Mouse (Mus musculus) heart, postnatal 4 days (tissue): ENCODE results near the gene Map4k3. TPM values are rescaled to one million over a fixed set of nuclear protein-coding genes. Genes with fewer than 3 reads are reported as not detected.
A peak's percentile ranks its signal among the peaks of the same experiment; 100 is the strongest.

Experiments used
- DNase-seq: peaks from one replicate; pipeline ENCODE4 v3.0.0; 2021
- total RNA-seq, 2 experiments: library from RNA; stranded (reverse); gene quantifications; 2 replicates each; pipeline ENCODE4 v1.2.3; 2021

The Map4k3 gene
- total RNA-seq, 2 experiments from 2014 or later, result 49.6 to 51.9 TPM

DNA sequence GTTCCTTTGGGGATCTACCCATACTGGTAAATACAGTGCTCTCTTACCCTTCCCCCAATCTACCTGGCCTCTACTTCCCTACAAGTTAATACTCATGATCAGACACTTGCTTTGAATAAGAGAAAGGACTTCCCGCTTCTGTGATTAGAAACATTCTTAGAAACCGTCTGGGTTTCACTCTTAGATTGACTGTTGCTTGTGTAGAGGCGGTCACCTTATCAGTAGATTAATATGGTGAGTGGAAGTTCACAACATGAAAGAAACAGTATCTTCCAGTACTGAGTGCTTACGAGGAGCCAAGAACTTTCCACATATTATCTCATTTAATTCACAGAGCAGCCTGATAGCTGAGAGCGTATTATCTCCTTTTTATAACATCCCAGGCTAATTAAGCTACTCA lies 1.5 kb upstream of the Map4k3 start:
- no peak for DNase-seq

DNA sequence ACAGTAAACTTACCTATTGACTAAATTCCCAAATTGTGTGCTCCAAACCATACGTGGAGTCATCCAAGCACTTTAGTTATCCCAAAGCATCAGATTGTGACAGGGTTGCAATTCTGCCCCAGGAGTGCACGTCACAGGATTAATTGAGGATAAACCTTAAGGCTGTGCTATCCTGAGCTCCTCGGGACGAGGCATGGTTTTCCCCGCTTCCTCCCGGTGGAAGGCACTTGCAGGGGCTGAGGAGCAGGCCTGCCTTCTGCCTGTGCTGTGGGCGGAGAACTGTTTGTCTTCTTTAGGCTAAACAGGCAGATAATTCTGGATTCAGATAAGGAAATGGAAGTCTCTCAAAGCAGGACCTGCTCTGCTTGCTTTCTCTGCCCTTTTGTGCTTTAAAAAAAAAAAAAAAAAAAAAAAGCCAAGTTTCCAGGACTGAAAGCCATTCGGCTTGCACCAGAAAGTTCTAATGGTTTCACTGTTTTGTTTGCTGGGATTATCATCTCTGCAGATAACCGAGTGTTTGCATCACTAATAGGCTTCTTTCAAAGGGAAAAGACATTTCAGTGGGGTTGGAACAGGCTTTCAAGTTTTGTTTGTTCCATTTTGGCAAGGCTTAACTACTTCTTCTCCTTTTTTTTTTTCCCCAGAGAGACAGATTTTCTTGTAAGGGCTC lies 930 bp upstream of the Map4k3 start:
- no peak for DNase-seq

DNA sequence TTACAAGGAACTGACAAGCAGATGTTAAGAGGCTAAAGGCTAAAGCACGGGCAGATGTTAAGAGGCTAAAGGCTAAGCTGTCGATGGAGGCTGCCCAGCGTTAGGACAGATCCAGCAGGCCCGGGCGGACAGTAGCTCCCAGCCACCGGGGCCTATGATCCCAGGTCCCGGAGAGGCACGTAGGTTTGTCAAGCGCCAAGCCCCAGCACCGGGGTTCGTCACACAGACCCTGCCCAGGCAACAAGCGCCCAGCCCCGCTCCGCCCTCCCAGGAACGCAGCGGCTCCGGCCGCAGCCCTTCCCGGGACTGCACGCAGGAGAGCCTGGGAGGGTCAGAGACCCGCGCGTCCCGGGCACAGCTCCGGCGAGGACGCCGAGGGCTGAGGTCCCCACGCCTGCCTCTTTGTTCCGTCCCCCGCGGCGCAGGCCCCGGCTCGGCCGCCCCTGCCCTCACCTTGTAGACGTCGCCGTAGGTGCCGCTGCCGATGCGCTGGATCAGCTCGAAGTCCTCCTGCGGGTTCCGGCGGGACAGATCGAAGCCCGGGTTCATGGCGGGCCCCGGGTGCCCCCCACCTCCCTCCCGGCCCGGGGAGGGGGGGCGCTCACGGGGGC lies 839 bp downstream of the Map4k3 start:
- peak; percentile 66 for DNase-seq

DNA sequence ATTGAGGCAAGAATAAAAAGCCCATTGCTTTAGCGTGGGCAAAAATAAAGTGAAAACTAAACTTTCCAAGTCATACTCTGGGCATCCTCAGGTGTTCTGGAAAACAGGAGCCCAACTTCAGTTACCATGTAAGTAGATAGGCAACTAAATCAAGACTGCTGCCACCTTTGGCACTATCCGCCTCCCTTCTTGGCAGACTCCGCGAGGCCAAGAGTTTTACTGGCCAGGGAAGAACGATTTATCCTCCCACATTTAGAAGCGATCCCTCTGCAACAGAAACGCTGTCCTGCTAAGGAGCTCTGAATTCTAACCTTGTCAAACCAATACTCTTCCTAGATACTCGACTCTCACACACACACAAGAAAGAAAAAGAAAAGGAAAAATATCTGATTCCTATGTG lies 1.5 kb downstream of the Map4k3 start:
- DNase-seq, result peak; percentile 47

DNA sequence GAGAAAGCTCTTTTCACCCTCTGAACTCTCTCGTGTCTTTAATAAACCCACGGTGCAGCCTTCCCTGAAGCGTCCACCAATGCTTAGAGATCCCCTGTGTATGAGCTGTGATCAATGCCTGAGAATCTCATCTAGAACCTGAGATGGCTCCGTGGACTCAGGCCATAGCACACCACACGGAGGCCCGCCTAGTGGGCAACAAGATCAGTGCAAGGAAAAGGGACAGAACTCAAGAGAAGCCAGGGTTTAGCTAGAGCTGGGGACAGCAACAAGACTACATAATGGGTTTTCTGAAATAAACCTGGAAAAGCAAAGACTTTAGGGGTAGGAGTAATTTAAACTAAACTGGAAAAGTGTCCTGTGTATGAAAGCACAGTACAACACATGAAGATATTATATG lies 5.2 kb downstream of the Map4k3 start:
- no peak for DNase-seq

DNA sequence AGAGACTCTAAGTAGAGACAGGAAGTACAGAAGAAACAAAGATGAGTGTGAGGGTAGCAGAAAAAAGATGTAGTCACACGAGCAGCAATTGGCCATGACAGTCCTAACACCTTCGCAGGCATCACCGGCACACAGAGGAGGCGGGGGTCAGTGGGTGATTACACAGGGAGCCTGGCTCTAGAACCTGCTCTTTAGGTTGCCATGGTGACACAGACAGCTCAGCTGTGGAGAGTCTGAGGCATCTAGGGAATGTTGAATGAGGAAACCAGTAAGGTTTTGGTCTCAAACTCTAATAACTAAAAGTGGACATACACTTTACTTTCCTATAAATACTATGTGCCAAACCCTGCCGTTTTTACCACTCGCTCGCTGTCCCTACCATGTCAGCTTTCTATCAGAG lies 6.6 kb downstream of the Map4k3 start:
- no peak for DNase-seq

DNA sequence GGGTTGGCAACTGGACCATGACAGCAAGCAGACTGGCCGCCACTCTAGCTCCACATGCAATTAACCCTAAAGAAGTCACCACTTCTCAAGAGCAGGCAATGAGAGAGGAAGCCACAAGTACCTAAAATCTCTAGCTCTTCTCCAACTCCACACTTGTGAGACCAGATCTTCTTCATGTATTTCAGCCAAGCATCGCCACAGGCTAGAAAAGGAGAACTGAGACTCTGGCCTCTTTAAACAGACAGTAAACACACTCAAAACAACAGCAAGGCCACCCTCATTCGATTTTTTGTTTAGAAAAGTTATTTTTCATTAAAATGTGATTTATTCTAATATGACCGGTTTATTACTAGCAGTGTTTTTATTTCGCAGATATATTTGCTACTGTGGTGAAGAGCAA lies 9.0 kb downstream of the Map4k3 start:
- DNase-seq, result no peak

DNA sequence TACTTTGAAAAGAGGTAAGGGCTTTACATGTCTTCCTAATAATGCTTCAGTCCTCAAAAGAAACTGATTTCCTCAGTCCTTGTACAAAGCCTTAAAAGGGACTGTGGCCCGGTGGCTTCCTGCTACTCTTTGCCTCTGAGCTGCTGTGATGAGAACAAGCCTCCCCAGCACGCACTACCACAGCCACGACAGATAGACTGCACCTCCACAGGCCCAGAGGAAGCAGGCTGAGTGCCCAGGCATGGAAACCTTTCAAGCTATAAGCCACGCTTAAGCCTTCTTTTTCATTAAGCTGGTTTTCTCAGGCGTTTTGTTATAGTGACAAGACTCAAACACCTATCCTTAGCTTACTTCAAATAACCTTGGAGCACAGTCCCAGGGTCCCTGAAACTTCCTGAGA lies 10.0 kb downstream of the Map4k3 start:
- no peak for DNase-seq

DNA sequence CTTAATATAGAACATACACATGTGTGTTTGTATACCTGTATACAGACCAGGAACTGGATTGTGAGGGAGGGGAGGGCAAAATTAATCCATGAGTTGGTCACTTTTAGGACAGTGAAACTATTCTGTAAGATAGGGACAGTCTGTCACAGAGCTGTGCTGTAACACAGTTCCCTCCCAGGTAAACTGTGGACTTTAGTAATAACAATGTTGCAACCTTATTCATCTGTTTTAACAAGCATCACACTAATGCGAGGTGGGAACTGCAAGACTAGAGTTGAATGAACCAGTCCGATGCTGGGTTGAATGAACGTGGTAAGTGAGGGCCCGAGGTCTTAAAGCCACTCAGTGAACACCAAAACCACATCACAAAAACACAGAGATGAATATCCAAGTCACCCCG lies 14.7 kb downstream of the Map4k3 start:
- no peak for DNase-seq

DNA sequence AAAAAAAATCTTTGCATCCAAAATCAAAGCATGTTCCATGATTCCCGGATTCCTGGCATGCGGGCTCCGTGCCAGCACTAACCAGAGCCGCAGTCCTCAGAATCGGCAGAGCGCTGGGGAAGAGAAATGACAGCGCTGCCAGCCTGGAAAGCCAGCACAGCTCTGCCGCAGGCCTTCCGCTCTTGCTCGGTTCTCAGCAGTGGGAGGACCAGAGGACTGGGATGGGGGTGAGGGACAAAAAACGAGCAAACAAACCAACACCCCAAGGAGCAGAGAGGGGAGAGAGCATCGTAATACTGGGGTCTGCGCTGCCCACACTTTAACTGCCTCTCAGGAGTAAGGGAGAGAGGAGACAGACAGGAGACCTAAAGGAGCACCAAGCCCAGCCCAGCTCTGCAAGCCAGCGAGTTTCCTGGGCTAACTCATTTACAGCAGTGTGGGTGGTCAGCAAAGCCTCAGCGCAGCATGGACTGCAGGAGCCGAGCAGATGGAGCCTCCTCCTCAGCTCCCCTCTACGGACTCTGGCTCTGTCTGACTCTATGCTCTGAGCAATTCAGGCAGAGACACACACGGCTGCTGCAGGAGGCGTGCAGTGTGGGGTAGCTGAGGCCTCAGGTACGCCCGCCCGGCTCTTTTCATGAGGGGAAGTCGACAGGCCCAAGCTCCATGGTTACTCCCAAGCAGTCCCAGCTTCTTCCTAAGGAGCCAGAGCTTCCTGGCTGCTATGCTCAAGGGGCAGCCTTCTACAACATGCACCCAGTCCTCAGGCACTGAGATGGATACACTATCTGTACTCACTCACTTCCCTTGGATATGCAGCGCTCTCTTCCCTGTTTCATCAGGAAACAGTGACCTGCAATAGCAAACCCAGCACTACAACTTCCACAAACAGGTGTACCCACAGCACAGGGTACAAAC lies 18.1 kb downstream of the Map4k3 start:
- peak; percentile 64 for DNase-seq

DNA sequence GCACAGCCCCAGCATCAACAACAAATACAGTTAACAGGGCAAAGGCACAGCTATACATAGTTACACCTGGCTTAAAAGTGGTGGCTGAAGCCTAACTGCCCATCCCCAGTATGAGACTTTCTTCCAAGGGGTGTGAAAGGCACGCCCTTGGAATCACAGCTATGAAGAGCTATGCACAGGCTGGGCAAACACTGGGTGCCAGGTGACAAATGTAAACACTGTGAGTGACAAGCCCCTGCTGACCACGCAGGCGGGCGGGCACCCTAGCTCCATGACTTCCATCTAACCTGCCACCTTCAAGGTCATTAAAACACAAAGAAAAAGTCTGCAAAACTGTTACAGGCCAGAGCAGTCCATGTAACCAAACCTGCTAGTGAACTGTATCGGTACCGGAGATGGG lies 19.5 kb downstream of the Map4k3 start:
- no peak for DNase-seq

DNA sequence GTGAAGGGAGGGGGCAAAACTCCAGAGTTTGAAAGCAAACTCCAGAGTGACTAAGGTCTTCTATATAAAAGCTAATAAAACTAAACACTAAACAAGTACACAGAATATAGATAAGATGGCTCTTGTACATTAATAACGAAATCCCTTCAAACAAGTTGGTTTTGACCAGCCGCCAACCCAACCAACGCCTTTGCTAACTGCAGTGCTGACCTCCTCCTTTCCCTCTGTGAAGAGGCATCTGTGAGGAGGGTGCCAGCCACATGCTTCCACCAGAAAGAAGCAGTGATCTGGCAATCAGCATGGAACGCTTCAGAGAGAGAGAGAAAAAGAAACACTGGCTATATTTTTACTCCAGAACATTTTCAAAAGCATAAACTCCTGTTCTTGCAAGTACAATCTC lies 21.1 kb downstream of the Map4k3 start:
- DNase-seq, result peak; percentile 46

DNA sequence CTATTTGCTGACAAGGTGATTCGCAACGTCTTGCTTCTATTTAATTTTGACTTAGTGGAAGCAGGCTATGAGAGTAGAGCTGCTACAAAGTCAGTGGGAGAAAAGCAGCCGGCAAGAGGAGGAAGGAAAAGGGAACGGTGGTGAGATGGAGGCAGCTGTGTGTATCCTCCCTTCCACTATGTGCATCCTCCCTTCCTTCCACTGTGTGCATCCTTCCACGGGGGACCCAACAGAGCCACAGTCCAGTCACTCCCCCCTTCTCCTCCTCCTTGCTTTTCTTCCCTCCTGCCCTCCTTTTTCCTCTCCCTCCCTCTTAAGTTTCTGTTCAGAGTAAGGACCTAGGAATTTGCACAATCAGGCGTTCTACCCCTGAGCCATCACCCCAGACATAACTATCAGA lies 21.7 kb downstream of the Map4k3 start:
- no peak for DNase-seq

DNA sequence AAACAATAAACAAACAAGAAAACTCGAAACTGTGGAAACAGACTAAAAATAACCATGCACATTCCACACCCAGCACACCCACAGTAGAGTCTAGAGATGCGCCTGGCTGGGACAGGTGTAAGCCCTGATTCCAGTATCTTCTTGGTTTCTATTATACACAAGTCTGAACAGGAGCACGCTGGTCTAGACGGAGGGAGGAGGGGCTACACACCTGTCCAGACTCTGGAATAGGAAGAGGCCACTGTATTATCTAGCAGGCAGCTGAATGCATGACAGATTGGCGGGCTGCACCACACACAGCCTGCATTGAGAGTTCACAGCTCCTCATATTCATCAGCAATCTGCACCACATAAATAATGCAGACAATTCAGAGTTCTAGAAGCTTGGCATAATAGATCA lies 26.6 kb downstream of the Map4k3 start:
- DNase-seq, result no peak

DNA sequence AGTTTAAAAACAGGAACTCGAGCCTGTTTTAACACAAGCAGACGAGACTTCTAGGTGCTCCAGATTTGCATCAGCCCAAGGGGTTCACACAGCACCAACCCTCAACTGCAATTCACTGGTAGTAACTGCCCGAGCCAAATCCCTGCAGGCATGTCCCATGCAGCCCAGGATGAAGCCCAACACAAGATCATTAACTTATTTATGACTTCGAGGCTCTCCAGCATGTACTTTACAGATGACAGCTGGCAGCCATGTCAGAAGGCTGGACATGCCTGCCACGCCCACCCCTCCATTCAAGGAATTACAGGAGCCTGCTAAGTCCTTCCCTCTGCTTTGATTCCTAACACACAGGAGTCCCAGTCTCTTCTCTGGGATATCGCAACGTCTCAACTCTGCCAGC lies 29.4 kb downstream of the Map4k3 start:
- no peak for DNase-seq

DNA sequence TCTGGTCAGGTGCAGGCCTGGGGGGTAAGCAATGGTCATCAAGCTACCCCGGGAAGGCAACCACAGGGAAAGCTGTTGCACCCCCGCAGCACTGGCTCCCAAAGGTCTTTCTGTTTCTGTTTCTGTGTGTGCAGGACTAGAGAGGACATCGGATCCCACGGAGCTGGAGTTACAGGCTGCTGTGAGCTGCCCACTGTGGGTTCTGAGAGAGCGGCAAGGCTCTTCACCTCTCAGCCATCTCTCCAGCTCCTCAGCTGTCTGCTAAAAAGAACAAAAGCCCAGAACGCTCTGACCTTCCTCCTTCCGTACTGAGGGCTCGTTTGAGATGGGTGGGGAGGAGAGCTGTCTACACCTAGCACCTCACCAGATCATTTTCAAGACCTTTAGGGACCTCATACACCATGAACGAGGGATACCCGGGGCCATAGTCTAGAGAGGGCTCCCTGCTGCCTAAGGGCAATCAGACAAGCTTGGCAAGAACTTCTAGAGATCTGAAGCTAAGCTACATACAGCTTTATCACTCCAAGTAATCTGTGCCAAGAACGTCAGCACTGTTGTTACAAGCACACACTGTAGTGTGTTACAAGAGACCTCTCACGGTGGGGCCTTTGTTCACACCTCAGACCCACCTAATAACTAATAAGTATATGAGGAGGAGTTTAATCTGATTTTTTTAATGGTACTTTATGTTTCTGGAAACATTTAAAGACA lies 29.9 kb downstream of the Map4k3 start:
- no peak for DNase-seq

DNA sequence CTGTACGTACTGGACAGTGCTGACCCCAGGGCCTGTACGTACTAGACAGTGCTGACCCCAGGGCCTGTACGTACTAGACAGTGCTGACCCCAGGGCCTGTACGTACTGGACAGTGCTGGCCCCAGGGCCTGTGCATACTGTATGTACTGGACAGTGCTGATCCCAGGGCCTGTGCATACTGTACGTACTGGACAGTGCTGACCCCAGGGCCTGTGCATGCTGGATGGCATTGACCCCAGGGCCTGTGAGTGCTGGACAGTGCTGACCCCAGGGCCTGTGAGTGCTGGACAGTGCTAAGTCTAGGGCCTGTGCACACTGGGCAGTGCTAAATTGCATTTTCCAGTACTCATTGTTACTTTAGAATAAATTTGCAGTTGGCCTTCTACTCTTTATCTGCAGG lies 31.3 kb downstream of the Map4k3 start:
- DNase-seq, result no peak

DNA sequence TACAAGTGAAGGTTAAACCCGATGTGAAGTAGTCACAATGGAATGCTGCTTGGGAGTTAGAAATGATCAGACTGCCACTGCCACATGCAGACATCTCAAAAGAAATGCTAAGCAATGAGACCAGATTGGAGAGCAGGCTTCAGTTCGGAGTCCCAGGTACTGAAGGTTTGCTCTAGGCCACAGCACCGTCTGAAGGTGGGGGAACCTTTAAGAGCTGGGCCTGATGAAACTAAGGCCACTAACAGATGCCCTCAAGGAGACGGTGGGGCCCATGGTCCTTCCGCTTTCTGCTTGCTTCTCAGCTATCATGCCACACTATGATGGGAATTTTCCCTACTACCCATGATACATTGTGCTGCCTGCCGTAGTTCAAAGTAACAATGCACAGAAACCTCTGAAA lies 32.1 kb downstream of the Map4k3 start:
- DNase-seq, result no peak

DNA sequence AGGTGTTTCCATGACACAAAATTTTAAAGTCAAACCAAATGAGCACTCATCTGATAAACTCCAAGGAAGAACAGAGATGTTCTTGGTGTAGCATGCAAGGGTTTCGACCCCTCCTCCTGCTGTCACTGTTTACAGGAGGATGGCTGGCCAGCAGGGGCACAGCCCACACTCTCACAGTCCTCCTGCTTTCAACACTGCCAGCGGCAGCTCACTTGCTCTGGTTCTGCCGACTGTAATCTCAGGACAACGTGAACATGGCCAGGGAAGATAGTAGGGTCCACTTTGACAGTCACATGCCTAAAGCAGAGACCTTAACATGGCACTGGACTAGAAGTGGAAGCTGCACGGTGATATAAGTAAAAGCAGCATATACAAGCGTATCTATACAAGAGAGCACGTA lies 34.6 kb downstream of the Map4k3 start:
- peak; percentile 57 for DNase-seq

DNA sequence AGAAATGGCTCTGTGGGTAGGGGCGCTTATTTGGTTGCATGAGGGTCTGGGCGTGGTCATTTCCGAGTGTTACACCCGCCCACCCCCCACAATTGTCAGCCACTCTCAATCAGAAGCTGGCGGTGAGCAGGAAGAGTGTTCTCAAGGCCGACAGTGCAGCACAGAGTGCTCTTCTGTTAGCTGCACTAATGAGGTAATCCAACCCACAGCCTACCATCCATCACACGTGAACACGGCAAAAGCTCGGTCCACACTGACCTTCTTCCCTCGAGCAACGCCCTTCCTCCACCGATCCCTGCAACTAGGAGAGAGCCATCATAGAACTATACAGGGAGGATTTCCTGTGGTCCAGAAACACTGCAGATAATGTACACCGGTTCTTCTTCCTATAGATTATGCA lies 36.1 kb downstream of the Map4k3 start:
- no peak for DNase-seq

DNA sequence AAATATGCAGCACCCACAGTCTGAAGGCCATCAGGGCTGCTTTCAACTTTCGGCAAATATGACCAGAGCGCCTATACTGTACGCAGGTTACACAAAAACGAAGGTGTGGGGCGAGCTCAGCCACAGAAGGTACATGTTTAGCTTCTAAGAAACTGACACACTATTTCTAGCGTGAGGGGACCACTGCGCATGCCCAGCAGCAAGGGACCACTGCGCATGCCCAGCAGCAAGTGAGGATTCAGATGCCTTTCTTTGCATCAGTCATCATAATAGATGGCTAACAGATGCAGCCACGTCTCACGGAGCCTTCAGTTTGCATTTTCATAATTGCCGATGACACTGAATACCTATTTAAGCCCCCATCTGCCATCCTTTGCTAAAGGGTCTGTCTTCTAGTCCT lies 39.6 kb downstream of the Map4k3 start:
- DNase-seq, result no peak

DNA sequence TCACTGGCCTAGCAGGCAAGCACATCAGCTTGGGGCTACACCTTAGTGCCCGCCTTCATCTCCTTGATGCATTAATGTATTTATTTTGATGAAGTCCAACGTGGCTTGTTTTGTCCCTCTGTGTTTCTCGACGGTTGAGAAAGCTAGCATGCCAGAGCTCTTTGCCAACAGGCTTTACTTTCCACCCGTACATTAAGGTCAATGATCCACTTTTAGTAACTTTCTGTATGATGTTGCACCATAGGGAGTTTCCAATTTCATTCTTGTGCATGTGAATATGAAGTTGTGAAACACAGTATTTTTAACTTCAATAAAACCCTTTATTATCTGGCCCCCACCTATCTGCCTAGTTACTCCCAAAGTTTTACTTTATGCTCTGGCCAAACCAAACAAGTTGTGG lies 42.2 kb downstream of the Map4k3 start:
- no peak for DNase-seq
